Mouse (Mus musculus): ENCODE measurements around the gene Pkm. TPM values are rescaled to one million over a fixed set of nuclear protein-coding genes. Genes with fewer than 3 reads are reported as not detected.

Gene Pkm
- total RNA-seq, 2 experiments from 2014 or later: 525 to 1,006 TPM

DNA sequence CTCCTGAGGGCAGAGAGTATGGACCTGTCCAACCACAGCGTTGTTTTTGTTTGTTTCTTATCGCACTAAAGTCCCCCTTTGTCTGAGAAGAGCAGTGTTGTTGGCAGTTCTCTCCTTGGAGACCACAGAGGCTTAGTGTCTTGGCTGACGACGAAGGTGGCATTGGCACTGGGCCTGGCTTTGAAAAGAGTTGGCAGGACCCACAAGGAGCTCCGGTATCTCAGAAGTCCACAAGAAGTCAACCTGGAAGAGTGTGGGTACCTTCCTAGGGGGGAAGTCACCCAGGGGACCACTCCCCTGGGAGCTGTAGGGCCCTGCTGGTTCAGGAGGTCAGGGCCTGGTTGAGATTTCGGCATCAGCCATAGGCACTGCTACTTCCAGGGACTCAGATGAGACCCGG lies 44.9 kb downstream of the Pkm start:
- ATAC-seq (replicated peaks; ENCODE audit: poor library complexity, severe bottlenecking): no peak

- ATAC-seq (replicated peaks; ENCODE audit: poor library complexity, severe bottlenecking): no peak
These were observed 46.9 kb downstream of the Pkm start for GRCm38 (mm10) chr9:59703099-59703498.

DNA sequence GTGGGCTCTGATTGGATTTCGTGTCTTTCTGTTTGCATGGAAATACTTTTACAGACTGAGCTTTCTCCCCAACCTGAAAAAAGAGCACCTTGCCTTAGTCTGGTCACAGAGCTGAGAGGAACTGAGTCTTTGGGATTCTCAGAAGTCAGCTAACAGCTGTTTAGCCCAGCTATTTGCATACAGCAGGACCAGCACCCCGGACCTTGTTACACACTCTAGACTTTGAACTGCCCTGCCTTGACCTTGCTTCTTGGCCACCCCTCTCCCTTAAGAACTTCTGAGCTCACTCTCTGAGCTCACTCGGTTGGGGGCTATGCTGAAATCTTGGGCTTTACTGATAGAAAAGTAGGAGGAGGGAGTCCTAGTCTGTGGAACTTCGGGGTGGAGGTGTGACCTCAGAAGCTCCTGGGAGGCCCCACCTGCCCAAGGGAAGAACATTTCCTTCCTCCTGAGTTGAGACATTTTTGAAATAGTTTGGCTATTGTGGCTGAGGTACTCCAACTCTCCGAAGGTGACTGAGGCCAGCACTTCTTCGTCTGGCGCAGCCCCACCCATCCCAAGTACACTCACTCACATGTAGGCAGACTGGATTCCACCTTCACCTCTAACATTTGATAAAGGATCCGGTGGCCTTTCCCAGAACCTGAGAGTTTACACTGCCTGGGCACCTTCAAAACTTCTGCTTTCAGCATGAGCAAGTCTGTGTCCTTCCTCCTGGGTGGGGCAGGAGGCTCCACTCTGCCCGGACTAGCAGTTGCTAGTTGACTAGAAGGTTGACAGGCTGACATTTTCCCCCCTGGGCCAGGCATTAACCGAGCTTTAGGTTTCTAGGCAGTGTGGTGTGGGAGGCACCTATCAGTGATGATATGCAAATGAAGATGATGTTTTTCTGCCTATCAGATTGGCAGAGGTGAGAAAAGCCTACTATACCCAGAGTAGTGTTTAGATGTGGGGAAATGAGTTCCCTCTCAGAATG lies 51.0 kb downstream of the Pkm start:
- no peak; the same call in 1 of the 2 replicates for ATAC-seq (replicated peaks; ENCODE audit: poor library complexity, severe bottlenecking)

DNA sequence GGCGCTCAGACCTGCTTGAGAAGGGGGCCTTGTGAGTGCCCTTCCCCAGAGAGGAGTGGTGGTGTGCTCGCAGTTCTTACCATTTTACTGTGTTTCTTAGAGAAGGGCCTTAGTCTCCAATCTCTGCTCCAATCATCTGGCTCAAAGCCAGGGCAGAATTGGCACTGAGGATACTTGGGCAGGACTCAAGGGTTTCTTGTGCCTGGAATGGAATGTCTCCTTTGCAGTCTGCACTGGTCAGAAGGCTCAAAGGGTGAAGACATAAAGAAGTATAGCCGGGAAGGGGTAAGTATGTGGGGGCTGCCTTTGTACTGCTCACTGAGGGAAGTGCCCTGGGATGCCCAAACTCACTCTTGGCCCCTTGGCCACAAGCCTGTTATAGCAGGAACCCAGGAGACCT lies 53.1 kb downstream of the Pkm start:
- no peak for ATAC-seq (replicated peaks; ENCODE audit: poor library complexity, severe bottlenecking)

DNA sequence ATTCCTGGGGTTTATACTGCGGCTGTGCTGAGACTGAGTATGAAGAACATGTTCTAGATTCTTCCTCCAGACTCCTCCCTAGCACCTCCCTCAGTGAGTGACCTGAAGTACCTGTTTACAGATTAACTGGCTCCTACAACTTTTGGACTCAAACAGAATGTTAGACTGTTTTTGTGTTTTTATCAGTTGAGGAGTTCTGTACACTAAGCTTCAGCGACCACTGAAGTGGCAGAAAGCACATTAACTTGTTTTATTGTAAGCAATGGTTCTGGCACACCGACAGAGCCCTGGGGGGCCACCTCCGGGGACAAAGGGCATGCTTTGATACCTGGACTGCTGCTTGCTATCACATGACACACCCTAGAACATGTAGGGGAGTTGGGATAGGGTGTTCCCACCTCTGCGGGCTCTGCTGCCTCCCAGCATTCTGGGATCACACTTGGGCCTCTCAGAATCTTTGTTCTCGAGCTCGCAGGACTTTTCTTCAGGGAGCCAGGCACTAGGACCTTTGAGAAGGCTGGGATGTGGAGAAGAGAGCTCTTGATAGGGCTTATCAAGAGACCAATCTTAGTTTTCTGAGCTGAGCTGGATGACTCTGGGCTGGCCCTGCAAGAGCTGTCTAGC lies 60.2 kb downstream of the Pkm start:
- no peak for ATAC-seq (replicated peaks; ENCODE audit: poor library complexity, severe bottlenecking)

DNA sequence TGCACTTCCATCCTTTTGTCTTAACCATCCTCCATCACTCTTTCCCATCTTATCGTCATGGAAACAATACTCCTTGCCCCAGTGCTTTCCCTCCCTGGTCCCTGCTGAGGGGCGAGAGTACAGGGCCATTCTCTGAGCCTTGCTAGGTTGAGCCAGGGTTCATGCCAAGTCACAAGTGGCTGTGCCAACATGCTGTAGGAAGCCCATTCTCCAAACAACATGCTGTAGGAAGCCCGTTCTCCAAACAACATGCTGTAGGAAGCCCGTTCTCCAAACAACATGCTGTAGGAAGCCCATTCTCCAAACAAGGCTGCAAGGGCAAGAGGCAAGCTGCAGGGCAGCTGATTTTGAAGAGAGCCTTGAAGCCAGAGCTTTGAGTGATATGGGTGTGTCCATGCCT lies 62.1 kb downstream of the Pkm start:
- no peak for ATAC-seq (replicated peaks; ENCODE audit: poor library complexity, severe bottlenecking)

DNA sequence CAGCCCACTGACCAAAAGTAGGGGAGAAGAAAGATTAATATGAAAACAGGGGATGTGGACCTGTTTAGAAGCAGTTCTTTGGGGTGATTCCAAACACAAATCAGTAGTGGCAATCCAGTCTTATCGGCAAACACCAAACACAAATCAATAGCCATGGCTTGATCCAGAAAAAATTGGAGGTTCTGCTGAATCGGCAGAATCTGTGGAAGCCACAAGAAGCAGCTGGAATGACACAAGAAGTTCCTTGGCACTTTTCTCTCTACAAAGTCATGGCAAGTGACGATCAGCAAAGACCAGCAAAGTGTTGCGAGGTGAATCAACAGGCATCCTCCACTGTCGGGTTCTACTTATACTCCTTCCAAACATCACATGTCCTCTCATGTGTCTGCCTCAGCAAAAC lies 65.0 kb downstream of the Pkm start:
- no peak for ATAC-seq (replicated peaks; ENCODE audit: poor library complexity, severe bottlenecking)

- ATAC-seq (replicated peaks; ENCODE audit: poor library complexity, severe bottlenecking): peak; percentile 80
These were observed 67.0 kb downstream of the Pkm start for GRCm38 (mm10) chr9:59723096-59723657.

- ATAC-seq (replicated peaks; ENCODE audit: poor library complexity, severe bottlenecking): no peak
These were observed 67.7 kb downstream of the Pkm start for GRCm38 (mm10) chr9:59723791-59724442.

- no peak for ATAC-seq (replicated peaks; ENCODE audit: poor library complexity, severe bottlenecking)
These were observed 69.3 kb downstream of the Pkm start for GRCm38 (mm10) chr9:59725515-59725914.

DNA sequence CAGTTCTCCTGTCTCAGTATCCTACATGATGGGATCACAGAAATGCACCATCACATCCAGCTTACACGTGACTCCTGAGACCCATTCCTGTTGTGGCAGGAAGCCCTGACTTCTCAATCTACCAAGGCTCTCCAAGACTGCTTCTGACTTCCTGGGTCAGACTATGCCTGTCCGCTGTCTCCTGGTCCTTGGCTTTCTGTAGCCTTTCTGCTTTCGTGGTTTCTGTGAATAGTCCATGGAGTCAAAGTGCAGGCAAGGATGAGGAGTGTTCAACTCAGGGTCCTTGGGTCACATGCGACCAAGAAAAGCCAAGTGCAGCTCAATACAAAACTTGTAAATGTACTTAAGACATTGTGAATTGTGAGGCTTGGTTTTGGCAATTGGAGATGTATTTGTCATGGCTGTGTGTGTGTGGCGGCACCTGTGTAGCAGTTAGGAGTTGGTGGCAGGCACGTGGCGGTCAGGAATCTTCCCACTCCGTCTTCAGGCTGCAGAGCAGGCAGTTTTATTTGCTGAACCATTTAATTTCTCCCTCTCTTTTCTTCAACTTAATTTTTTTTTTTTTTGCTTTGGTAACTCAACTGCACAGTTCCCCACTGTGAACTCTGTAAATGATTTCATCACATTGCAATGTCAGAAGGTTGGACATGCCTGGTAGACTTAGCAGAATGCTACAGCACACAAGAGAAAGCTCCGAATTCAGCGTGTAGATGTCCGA lies 71.6 kb downstream of the Pkm start:
- ATAC-seq (replicated peaks; ENCODE audit: poor library complexity, severe bottlenecking): no peak

Other genes starting within 250 kb of the Pkm start
- gene Arih1, start 169.8 kb upstream of the Pkm start, total RNA-seq (2014; fragmentation: Nextera tagmentation): 70.9 and 79.7 TPM in 2 replicates
- 59.9 and 89.5 TPM in 2 replicates for gene Arih1, start 169.8 kb upstream of the Pkm start, total RNA-seq (2017)
- gene Hexa, start 116.8 kb upstream of the Pkm start, total RNA-seq (2014; fragmentation: Nextera tagmentation): 172 and 180 TPM in 2 replicates
- 206 TPM in 2 replicates for gene Hexa, start 116.8 kb upstream of the Pkm start, total RNA-seq (2017)
- not detected in 2 replicates for gene Tmem202, start 116.5 kb upstream of the Pkm start, total RNA-seq (2014; fragmentation: Nextera tagmentation)
- gene Tmem202, start 116.5 kb upstream of the Pkm start, total RNA-seq (2017): not detected in 2 replicates
- gene Celf6, start 78.5 kb upstream of the Pkm start, total RNA-seq (2014; fragmentation: Nextera tagmentation): not detected in 2 replicates
- gene Celf6, start 78.5 kb upstream of the Pkm start, total RNA-seq (2017): not detected in 2 replicates
- gene Parp6, start 39.1 kb upstream of the Pkm start, total RNA-seq (2014; fragmentation: Nextera tagmentation): 24.7 and 34.6 TPM in 2 replicates
- gene Parp6, start 39.1 kb upstream of the Pkm start, total RNA-seq (2017): 10.9 and 21.2 TPM in 2 replicates
- not detected in 2 replicates for gene Gramd2, start 23.8 kb downstream of the Pkm start, total RNA-seq (2014; fragmentation: Nextera tagmentation)
- gene Gramd2, start 23.8 kb downstream of the Pkm start, total RNA-seq (2017): not detected in 2 replicates
- gene Senp8, start 94.3 kb downstream of the Pkm start, total RNA-seq (2014; fragmentation: Nextera tagmentation): 2.3 and 3.8 TPM in 2 replicates
- gene Senp8, start 94.3 kb downstream of the Pkm start, total RNA-seq (2017): 4.5 and 5.5 TPM in 2 replicates
- gene Myo9a, start 94.5 kb downstream of the Pkm start, total RNA-seq (2014; fragmentation: Nextera tagmentation): 6.8 and 11.2 TPM in 2 replicates
- gene Myo9a, start 94.5 kb downstream of the Pkm start, total RNA-seq (2017): 19.4 and 26.4 TPM in 2 replicates